Mouse (Mus musculus) central nervous system, embryonic 18 days (tissue): Measurements from ENCODE around the gene Sco2. TPM values are rescaled to one million over a fixed set of nuclear protein-coding genes. Genes with fewer than 3 reads are reported as not detected.

Experiments used
- polyA plus RNA-seq: library from polyadenylated mRNA; depleted of rRNA; stranded (reverse); fragments of >200 nt; gene quantifications from 2 replicates; pipeline ENCODE4 v1.2.3, GENCODE M21; 2012; rRNA removed

The Sco2 gene
- 34.5 and 37.7 TPM in 2 replicates for polyA plus RNA-seq

DNA sequence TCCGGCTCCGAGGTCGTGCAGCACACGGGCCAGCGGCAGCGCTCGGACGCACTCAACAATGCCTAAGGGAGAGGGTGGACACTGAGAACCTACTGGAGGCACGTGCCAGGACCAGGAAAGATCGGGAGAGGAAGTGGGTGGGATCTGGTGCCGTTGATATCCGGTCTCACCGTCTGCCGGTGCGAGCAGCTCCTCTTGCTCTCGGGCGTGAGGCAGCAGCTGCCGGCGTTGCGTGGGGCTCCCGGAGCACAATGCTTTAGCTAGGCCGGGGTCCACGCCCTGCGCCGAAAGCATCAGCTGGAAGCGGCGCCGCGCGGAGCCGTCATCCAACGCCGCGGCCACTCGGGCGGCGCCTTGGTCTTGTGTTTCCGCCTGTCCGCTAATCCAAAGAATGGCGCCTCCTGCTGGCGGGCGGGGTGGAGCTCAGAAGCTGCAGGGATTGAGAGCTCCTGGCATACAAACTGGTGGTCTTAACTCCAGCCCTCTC is at the start of gene Sco2:
TSS of gene Sco2 (minus strand) at position 85 of the 487 bp plus-strand sequence.

GRCm38 (mm10) chr15:89410118-89410517 is 36.5 kb upstream of the Sco2 start, which contains the start of gene Syce3:
Gene Syce3 (minus strand): TSS chr15:89410503.

GRCm38 (mm10) chr15:89384617-89385016 is 11.0 kb upstream of the Sco2 start, which contains the start of gene Klhdc7b:
Gene Klhdc7b (plus strand): TSS chr15:89384917.

DNA sequence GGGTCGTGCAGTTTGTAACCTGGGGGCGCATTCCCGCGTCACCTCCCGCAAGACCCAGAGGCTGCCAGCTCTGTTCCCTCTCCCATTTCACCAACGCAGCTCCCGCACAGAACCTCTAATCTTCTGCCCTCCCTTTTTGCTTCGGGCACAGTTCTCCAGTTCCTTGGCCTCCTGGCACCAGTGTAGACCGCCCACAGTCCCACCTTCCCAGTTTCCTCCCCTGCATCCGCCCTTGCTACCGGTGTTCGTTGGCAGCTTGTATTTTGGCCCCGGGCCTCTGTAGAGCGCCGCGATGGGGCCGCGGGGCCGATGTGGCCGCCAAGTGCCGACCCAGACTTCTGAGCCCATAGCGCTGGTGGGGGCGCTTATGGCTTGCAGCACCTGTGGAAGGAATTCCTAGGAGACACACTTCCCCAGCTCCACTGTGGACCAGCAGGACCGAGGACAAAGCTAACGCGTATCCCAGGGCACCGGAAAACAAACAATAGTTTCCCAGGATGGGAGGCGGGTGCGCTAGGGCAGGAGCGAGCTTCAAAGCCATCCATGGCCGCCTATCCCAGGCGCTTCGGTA is 5.3 kb upstream of the Sco2 start, which contains the start of gene Odf3b:
TSS of gene Odf3b (minus strand) at position 452 of the 571 bp plus-strand sequence.

DNA sequence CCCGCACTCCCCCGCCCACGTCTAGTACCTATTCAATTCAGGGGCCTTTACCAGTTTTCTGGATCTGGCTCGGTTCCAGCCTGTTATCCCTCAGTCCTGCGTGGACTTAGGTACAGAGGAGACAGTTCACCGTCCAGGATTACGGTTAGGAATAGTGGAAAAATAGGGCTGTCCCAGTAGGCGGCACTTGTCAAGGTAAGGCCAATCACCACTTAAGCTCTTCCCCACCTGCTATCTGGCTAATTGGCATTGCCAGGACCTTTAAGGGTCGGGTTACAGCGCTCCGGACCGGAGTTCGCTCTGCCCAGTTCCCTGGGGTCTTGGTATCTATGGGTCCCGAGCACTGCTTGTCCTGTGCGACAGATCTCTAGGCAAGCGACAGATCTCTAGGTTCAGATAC is 3.3 kb upstream of the Sco2 start, which contains the start of gene Tymp:
TSS of gene Tymp (minus strand) at position 83 of the 400 bp plus-strand sequence.

GRCm38 (mm10) chr15:89355241-89356187 is 18.1 kb downstream of the Sco2 start, which contains the start of the genes Lmf2 and Ncaph2:
Gene Lmf2 (minus strand): TSS chr15:89355659.
Gene Ncaph2 (plus strand): TSS chr15:89355719.

GRCm38 (mm10) chr15:89334271-89334670 is 39.4 kb downstream of the Sco2 start, which contains the start of gene Miox:
Gene Miox (plus strand): TSS chr15:89334398.

DNA sequence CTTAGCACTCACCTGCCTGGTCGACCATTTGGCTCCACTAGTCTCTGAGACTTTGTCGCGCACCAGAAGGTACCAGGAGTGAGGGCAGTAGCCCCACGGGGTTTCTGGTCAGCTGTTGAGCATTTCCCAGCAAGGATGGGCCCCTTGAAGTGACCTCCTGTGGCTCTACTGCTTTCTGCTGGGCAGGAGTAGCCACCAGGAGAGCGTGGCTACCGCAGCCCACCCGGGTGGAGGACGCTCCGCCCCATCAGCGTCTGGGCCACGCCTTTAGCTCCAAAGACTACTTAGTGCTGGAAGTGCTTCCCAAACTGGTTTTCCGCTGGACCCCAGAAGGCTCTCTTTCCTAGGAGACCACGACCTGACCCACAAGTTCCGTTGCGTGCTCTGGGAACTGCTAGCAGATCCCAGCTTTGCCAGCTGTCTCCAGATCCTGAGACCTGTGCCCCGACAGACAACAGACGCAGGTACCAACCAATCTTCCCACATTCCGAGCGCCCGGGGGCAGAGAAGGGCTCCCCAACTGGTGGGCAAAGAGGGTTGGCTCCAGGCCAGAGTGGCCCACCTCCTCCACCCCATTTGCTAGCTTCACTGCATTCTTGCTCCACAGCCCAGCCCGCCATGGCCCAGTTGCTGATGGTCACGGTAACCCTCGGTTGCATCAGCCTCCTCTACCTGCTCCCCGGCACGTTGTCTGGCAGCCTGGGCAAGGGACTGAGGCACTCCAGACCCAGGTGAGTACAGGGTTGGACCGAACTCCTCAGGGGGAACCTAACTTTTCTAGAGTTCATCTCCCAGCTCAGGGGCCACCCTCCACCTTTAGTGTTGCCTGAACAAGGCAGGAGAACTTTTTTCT is 50.8 kb downstream of the Sco2 start, which contains the start of gene Adm2:
TSS of gene Adm2 (plus strand) at position 51 of the 853 bp plus-strand sequence.

Other genes with a start within 250 kb of the Sco2 start
- gene Hdac10, start 245.1 kb downstream of the Sco2 start, polyA plus RNA-seq: 59.9 and 61.6 TPM in 2 replicates
- 9.2 and 9.8 TPM in 2 replicates for gene Mapk12, start 233.1 kb downstream of the Sco2 start, polyA plus RNA-seq
- 58.0 and 67.9 TPM in 2 replicates for gene Mapk11, start 224.2 kb downstream of the Sco2 start, polyA plus RNA-seq
- gene Plxnb2, start 193.1 kb downstream of the Sco2 start, polyA plus RNA-seq: 134 and 141 TPM in 2 replicates
- 162 TPM in 2 replicates for gene Dennd6b, start 177.3 kb downstream of the Sco2 start, polyA plus RNA-seq
- gene Ppp6r2, start 162.3 kb downstream of the Sco2 start, polyA plus RNA-seq: 132 and 135 TPM in 2 replicates
- gene Sbf1, start 58.5 kb downstream of the Sco2 start, polyA plus RNA-seq: 149 and 165 TPM in 2 replicates
- 0.07 TPM in 1 of 2 replicates, not detected in the other for gene Adm2, start 51.1 kb downstream of the Sco2 start, polyA plus RNA-seq
- gene Miox, start 39.4 kb downstream of the Sco2 start, polyA plus RNA-seq: not detected in 2 replicates
- gene Lmf2, start 18.2 kb downstream of the Sco2 start, polyA plus RNA-seq: 15.9 and 17.0 TPM in 2 replicates
- gene Ncaph2, start 18.1 kb downstream of the Sco2 start, polyA plus RNA-seq: 104 and 105 TPM in 2 replicates
- 3.2 and 3.9 TPM in 2 replicates for gene Tymp, start 3.2 kb upstream of the Sco2 start, polyA plus RNA-seq
- 2.2 and 4.6 TPM in 2 replicates for gene Odf3b, start 5.4 kb upstream of the Sco2 start, polyA plus RNA-seq
- gene Klhdc7b, start 11.1 kb upstream of the Sco2 start, polyA plus RNA-seq: 0.03 and 0.04 TPM in 2 replicates
- gene Syce3, start 36.7 kb upstream of the Sco2 start, polyA plus RNA-seq: 0.23 and 0.26 TPM in 2 replicates
- 6.2 and 8.1 TPM in 2 replicates for gene Cpt1b, start 52.0 kb upstream of the Sco2 start, polyA plus RNA-seq
- 3.3 and 3.4 TPM in 2 replicates for gene C730034F03Rik, start 55.7 kb upstream of the Sco2 start, polyA plus RNA-seq
- gene Gm44502, start 55.9 kb upstream of the Sco2 start, polyA plus RNA-seq: 0.11 and 0.19 TPM in 2 replicates
- 87.4 and 92.5 TPM in 2 replicates for gene Chkb, start 56.1 kb upstream of the Sco2 start, polyA plus RNA-seq
- 85.6 and 93.4 TPM in 2 replicates for gene Mapk8ip2, start 80.1 kb upstream of the Sco2 start, polyA plus RNA-seq
- gene Arsa, start 103.6 kb upstream of the Sco2 start, polyA plus RNA-seq: 36.4 and 36.7 TPM in 2 replicates
- 41.7 and 44.4 TPM in 2 replicates for gene Shank3, start 125.8 kb upstream of the Sco2 start, polyA plus RNA-seq
- gene Acr, start 194.5 kb upstream of the Sco2 start, polyA plus RNA-seq: 7.3 and 9.3 TPM in 2 replicates
- gene Rabl2, start 218.1 kb upstream of the Sco2 start, polyA plus RNA-seq: 114 and 122 TPM in 2 replicates